Mouse (Mus musculus) gastrocnemius, postnatal 14 days (tissue): ENCODE measurements around the gene Cops4. TPM values are rescaled to one million over a fixed set of nuclear protein-coding genes. Genes with fewer than 3 reads are reported as not detected.

Experiments used
- DNase-seq: peaks from one replicate; pipeline ENCODE4 v3.0.0; 2021; ENCODE audit warnings: mixed read lengths
- intact Hi-C: fragments of 180-260 bp; cut with DNase I; formaldehyde crosslinking; loops from one replicate; pipeline ENCODE4 v1.15.1; 2025; ENCODE audit warnings: low total_unique reads
- total RNA-seq, 2 experiments: library from RNA; stranded (reverse); gene quantifications; 2 replicates each; pipeline ENCODE4 v1.2.3; 2021

Cops4 gene
- total RNA-seq, 2 experiments from 2014 or later, result 88.8 TPM

GRCm38 (mm10) chr5:100525620-100526019 is 7.5 kb downstream of the Cops4 start:
- DNase-seq, result no peak
- intact Hi-C loops, result no loop called here

DNA sequence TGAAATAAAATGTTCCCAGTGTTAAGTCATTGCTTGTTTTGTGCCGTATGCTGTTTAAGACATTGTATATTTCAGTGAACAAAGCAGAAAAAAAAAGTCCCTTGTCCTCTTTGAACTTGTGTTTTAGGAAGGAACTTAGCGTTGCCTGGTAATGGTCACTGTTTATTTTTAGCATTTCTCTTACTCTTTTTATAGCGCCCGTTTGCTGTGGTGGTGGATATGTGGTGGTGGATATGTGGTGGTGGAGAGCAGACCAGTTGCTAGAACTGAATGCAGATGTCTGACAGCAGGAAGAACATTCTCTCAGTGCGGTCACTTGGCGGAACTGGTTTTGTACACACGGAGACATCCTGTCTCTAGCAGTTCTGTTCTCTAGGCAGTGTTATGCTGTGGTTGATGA is 8.1 kb downstream of the Cops4 start:
- intact Hi-C loops, result no loop called here

GRCm38 (mm10) chr5:100535826-100536225 is 17.7 kb downstream of the Cops4 start:
- intact Hi-C loops, result no loop called here

More for the DNA sequence above, 8.1 kb downstream of the Cops4 start:
- DNase-seq, result no peak

GRCm38 (mm10) chr5:100536638-100537037 is 18.5 kb downstream of the Cops4 start:
- intact Hi-C loops, result no loop called here

More at GRCm38 (mm10) chr5:100535826-100536225, 17.7 kb downstream of the Cops4 start:
- DNase-seq, result no peak

GRCm38 (mm10) chr5:100546294-100547080 is 28.4 kb downstream of the Cops4 start:
- DNase-seq, result no peak
- intact Hi-C loops, result loop anchor here (10.0 kb wide), 1 partner anchor 118 kb away; no protein-coding TSS in a partner anchor

More at GRCm38 (mm10) chr5:100536638-100537037, 18.5 kb downstream of the Cops4 start:
- DNase-seq, result no peak

- intact Hi-C loops, result loop anchor here (10.0 kb wide), 1 partner anchor 117 kb away; no protein-coding TSS in a partner anchor
- no peak for DNase-seq
Observed at GRCm38 (mm10) chr5:100548236-100548635, 30.1 kb downstream of the Cops4 start.

GRCm38 (mm10) chr5:100549311-100549710 is 31.2 kb downstream of the Cops4 start:
- no peak for DNase-seq

DNA sequence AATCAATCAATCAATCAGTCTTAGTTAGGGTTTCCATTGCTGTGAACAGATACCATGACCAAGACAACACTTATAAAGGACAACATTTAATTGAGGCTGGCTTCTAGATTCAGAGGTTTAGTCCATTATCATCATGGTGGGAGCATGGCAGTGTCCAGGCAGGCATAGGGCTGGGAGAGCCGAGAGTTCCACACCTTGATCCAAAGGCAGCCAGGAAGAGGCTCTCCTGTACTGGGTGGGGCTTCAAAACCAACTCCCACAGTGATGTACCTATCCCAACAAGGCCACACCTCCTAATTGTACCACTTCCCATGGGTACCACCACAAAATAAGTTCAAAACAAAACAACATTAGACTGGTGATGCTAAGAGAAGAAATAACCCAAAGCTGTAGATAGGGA is 32.0 kb downstream of the Cops4 start:
- no peak for DNase-seq

More at GRCm38 (mm10) chr5:100549311-100549710, 31.2 kb downstream of the Cops4 start:
- intact Hi-C loops, result loop anchor here (10.0 kb wide), 1 partner anchor 115 kb away; no protein-coding TSS in a partner anchor

GRCm38 (mm10) chr5:100551952-100552351 is 33.8 kb downstream of the Cops4 start:
- DNase-seq, result no peak
- intact Hi-C loops, result no loop called here

More for the DNA sequence above, 32.0 kb downstream of the Cops4 start:
- intact Hi-C loops, result no loop called here

DNA sequence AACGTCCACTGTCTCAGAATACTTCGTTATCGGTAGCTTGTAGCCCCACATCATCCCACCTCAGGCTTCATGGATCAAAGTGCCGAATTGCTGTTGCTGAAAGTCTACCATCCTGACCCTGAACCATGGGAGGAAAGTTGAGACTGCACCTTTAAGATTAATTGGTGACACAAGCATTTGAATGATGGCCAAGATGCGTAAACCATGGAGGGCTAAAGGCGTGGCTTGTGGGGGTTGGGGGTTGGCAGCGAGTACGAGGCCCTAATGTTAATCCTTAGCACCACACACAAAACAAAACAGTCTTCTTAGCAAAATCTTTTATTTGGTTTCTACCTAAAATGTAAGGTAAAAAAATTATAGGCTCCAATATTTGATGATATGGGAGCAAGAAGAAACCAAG is 35.3 kb downstream of the Cops4 start:
- DNase-seq, result no peak
- intact Hi-C loops, result no loop called here

DNA sequence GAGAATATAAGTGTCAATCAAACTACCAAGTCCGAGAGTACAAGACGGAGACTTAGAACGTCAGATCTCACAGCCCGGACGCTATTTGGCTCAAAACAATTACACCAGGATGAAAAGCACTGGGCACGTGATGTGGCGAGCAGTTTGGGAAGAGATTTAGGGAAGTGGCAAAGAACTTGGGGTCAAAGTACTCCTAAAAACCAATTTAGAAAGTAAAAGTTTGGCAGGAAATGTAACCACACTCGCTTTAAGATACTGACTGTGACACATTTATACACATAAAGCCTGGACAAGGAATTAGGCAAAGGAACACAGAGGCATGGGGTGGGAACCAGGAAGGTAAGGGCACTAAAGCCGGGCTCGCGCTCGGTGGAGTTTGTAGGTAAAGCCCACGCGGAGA is 38.9 kb downstream of the Cops4 start:
- DNase-seq, result no peak
- intact Hi-C loops, result no loop called here

DNA sequence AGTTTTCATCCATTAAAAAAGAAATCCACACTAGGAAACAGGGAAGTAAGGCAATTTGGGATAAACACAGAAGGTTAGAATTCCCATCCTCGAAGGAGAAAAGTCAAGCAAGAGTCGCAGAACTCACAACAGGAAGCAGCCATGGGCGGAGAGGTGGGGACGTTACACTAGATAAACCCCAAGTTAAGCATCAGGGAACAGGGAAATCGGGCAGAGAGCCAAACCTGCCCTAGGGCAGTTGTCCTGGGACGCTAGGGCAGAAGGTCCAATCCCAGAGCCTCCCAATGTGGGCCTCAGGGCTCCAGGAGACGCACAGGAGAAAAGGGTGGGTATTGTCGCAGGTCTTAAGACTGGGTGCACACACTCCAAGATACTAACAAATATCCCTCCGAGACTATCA is 39.4 kb downstream of the Cops4 start:
- DNase-seq, result no peak
- intact Hi-C loops, result no loop called here

DNA sequence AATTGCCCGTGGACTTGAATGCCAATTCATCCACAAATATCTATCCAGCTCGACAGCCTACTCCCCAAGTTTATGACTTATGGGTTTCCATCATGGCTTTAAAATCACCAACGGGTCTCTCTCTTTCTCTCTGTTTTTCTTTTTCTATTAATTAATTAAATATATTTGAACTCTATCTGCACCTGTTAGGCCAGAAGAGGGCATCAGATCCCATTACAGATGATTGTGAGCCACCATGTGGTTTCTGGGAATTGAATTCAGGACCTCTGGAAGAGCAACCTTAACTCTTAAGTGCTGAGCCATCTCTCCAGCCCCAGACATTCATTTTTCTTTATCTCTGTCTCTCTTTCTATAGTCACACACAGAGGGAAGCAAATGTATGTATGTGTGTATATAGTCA is 40.7 kb downstream of the Cops4 start:
- intact Hi-C loops, result no loop called here
- no peak for DNase-seq

DNA sequence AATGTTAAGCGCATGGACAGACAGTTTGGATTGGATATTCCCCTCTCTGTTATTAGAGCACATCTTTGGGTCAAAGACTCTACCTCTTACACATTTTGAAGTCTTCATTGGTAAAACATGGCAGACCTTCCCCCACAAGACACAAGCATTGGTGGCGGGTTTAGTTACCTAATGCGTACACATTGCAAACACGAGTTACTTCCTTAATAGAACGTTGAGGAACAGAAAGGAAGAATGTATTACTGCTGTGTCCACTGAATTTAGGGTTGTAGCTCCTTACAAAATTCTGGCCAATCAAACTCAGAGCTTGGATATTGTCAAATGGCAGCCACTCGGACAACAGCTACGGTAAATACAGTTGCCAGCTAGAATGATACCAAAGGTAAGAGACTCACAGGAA is 41.2 kb downstream of the Cops4 start:
- intact Hi-C loops, result no loop called here
- no peak for DNase-seq

DNA sequence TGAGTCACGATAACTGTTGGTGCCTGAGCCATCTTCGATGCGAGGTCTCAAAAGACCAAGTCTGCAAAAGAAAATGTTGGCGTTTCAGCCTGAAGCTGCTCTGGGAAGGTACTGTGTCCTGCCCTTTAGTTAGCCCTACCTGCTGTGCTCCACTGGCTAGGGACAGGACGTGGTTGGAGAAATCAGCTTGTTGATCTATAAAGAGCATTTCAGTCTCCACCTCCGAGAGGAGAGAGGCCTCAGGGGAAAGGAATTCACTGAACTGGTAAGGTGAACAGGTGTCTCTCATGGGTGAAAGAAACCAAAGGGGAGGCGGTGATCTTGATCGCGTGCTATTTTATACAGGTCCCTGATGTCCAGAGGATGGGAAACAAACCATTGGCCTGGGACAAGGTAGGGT is 44.6 kb downstream of the Cops4 start:
- intact Hi-C loops, result no loop called here
- DNase-seq, result no peak

- no peak for DNase-seq
- intact Hi-C loops, result no loop called here
Observed at GRCm38 (mm10) chr5:100566798-100567197, 48.7 kb downstream of the Cops4 start.

- DNase-seq, result no peak
- intact Hi-C loops, result no loop called here
Observed at GRCm38 (mm10) chr5:100567258-100568032, 49.3 kb downstream of the Cops4 start.

GRCm38 (mm10) chr5:100568177-100568576 is 50.1 kb downstream of the Cops4 start:
- intact Hi-C loops, result no loop called here
- DNase-seq, result no peak

- intact Hi-C loops, result no loop called here
- DNase-seq, result no peak
Observed at GRCm38 (mm10) chr5:100568802-100569201, 50.7 kb downstream of the Cops4 start.

DNA sequence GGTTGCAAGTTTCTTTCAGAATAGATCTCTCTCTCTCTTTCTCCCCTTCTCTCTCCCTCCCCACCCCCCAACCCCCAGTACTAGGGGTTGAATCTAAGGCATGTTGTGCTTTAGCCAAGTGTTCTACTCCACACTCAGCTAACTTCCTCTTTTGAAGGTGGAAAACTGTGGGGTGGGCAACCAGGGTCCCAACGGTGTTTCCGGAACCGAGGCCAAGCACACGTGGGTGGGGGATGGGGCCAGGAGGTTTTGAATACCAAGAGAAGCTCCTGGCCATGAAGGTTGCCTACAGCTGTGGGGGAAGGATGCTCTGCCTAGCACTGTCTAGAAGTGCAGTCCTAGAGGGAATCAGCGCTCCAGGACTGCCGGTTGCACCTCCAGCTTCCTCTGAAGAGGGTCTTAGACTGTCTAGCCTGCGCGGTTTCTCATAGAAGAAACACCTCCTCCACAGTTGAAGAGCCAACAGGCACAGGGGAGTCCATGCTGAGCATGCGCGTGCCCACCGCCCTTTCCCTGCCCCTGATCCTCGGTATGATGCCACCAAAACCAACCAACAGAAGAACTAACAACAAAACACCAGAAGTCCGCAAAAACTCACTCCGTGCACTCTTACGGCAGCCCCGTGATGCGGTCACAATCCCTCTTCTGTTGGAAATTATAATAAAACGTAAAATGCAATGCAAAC is 51.3 kb downstream of the Cops4 start:
- no peak for DNase-seq
- intact Hi-C loops, result no loop called here
